Mouse (Mus musculus) MEL (cell line): ENCODE data around the gene Tepp. TPM values are rescaled to one million over a fixed set of nuclear protein-coding genes. Genes with fewer than 3 reads are reported as not detected.

Source experiments
- polyA plus RNA-seq, 2 experiments: library from polyadenylated mRNA; stranded (reverse) in 1 of 2; unstranded in 1 of 2; fragments of >175 nt in 1 of 2; fragments of >200 nt in 1 of 2; gene quantifications; 2 replicates each; pipeline versions ENCODE4 v1.2.1 to v1.2.4; 2012; ENCODE audit warnings: low replicate concordance in 2 of 2, low read depth in 1 of 2; ENCODE audit not compliant: insufficient read length in 2 of 2, insufficient read depth in 1 of 2, missing spikeins in 1 of 2
- total RNA-seq: library from RNA; depleted of rRNA; stranded (reverse); fragments of 300-350 nt; gene quantifications from 2 replicates; pipeline ENCODE4 v1.2.3, GENCODE M21; 2012; rRNA removed

The Tepp gene
- total and polyA plus RNA-seq, 3 experiments = not detected

Other genes with a start within 250 kb of the Tepp start
- 13.6 and 14.2 TPM in 2 replicates for gene Katnb1, start 229.4 kb upstream of the Tepp start, total RNA-seq
- gene Katnb1, start 229.4 kb upstream of the Tepp start, polyA plus RNA-seq = 10 to 100 TPM in 1 of 2 experiments, not detected in 1; 23.8 TPM
- 9.0 and 10.6 TPM in 2 replicates for gene Kifc3, start 107.8 kb upstream of the Tepp start, total RNA-seq
- 10 to 100 TPM in 1 of 2 experiments, not detected in 1; 19.1 TPM for gene Kifc3, start 107.8 kb upstream of the Tepp start, polyA plus RNA-seq
- not detected in 2 replicates for gene Cngb1, start 4.0 kb upstream of the Tepp start, total RNA-seq
- under 1 TPM in 1 of 2 experiments, not detected in 1; 0.03 TPM for gene Cngb1, start 4.0 kb upstream of the Tepp start, polyA plus RNA-seq
- 1.8 and 2.0 TPM in 2 replicates for gene Zfp319, start 21.4 kb downstream of the Tepp start, total RNA-seq
- 1 to 10 TPM in 1 of 2 experiments, not detected in 1; 4.8 TPM for gene Zfp319, start 21.4 kb downstream of the Tepp start, polyA plus RNA-seq
- gene Usb1, start 21.7 kb downstream of the Tepp start, total RNA-seq = 29.1 and 36.2 TPM in 2 replicates
- gene Usb1, start 21.7 kb downstream of the Tepp start, polyA plus RNA-seq = 10 to 100 TPM in 1 of 2 experiments, not detected in 1; 52.5 TPM
- gene Mmp15, start 41.7 kb downstream of the Tepp start, total RNA-seq = not detected in 2 replicates
- under 1 TPM in 1 of 2 experiments, not detected in 1; 0.01 TPM for gene Mmp15, start 41.7 kb downstream of the Tepp start, polyA plus RNA-seq
- gene Cfap20, start 124.3 kb downstream of the Tepp start, total RNA-seq = 56.2 and 62.0 TPM in 2 replicates
- gene Cfap20, start 124.3 kb downstream of the Tepp start, polyA plus RNA-seq = 100 to 1,000 TPM in 1 of 2 experiments, 10 to 100 TPM in 1; 77.7 to 281 TPM
- 42.3 and 44.0 TPM in 2 replicates for gene Csnk2a2, start 179.5 kb downstream of the Tepp start, total RNA-seq
- 100 to 1,000 TPM in 1 of 2 experiments, not detected in 1; 121 TPM for gene Csnk2a2, start 179.5 kb downstream of the Tepp start, polyA plus RNA-seq
- gene Ccdc113, start 223.5 kb downstream of the Tepp start, total RNA-seq = not detected in 2 replicates
- not detected for gene Ccdc113, start 223.5 kb downstream of the Tepp start, polyA plus RNA-seq